In genomic region chr11:75807486-75807885, GRCm38 (mm10) we compare ENCODE assay signal across 14 mouse cellular contexts. TPM values are rescaled to one million over a fixed set of nuclear protein-coding genes. Genes with fewer than 3 reads are reported as not detected.
DNase-seq lines count a peak whose midpoint lies in the region; ATAC-seq and TF ChIP-seq lines count a peak whose summit lies in the region.
"Had no signal": no experiment of that assay in that cellular context is flagged by ENCODE, and none has a peak within 500 bp of the region (broad histone marks: within the 10 kb centered on the region; RNA-seq: fewer than 3 reads in every experiment).

No protein-coding gene starts in this region.

- WGBS in kidney, embryonic 15.5 days: 15% methylated on average over 5 of the region's 5 CpGs
- 46% methylated on average over 5 of the region's 5 CpGs for WGBS in stomach, postnatal 0 days

- no peaks in the 10 kb centered on the region for H3K36me3 ChIP-seq in kidney, embryonic 15.5 days
- H3K36me3 ChIP-seq in stomach, postnatal 0 days (ENCODE audit: control insufficient read depth, insufficient read depth, low read length): no peaks in the 10 kb centered on the region
- H3K36me3 ChIP-seq: lung, embryonic 15.5 days; midbrain, embryonic 15.5 days; neural tube, embryonic 15.5 days had no signal

- no peaks in the 10 kb centered on the region for H3K9me3 ChIP-seq in kidney, embryonic 15.5 days (replicated peaks)
- H3K9me3 ChIP-seq in stomach, postnatal 0 days (ENCODE audit: control insufficient read depth, low read length): no peaks in the 10 kb centered on the region
- H3K9me3 ChIP-seq: lung, embryonic 15.5 days; midbrain, embryonic 15.5 days; neural tube, embryonic 15.5 days had no signal

- peak; percentile 82 for ATAC-seq in kidney, embryonic 15.5 days (replicated peaks; ENCODE audit: low FRiP score)
- ATAC-seq in stomach, postnatal 0 days (ENCODE audit: low FRiP score, low TSS enrichment): no peak; the same call in 1 of the 2 replicates
- ATAC-seq: midbrain, embryonic 15.5 days had no signal

- peaks cover 21% of the 10 kb centered on the region for H3K4me1 ChIP-seq in kidney, embryonic 15.5 days
- H3K4me1 ChIP-seq in stomach, postnatal 0 days (replicated peaks; ENCODE audit: control insufficient read depth, insufficient read depth): 0 out of 2 replicates have a peak, but pooled peaks cover 2% of the 10 kb centered on the region
- H3K4me1 ChIP-seq: neural tube, embryonic 15.5 days had no signal

- peak; percentile 60 to 77 for DNase-seq in adrenal gland, adult (ENCODE audit: inconsistent age in 2 of 2, low spot score in 1 of 2)
- no peak for DNase-seq in adrenal gland, postnatal 4 days (ENCODE audit: low spot score in 2 of 2)
- no peak for DNase-seq in kidney, adult 8-10 months
- peak; percentile 62 for DNase-seq in ovary, postnatal 36 days (ENCODE audit: low spot score)
- DNase-seq in ovary, postnatal 14 days (ENCODE audit: low spot score): no peak
- DNase-seq in stomach, postnatal 0 days (ENCODE audit: low spot score): no peak
- no peak for DNase-seq in urinary bladder, adult 2 months (ENCODE audit: low spot score)
- DNase-seq: cerebellum, adult 11-12 months; layer of hippocampus, postnatal 36 days had no signal

- peak; percentile 39 for TF ChIP-seq CTCF in stomach, postnatal 0 days (IDR thresholded peaks at IDR 0.05; ENCODE audit: low read depth)

- no peaks in the 10 kb centered on the region for H3K27me3 ChIP-seq in kidney, embryonic 15.5 days
- no peaks in the 10 kb centered on the region for H3K27me3 ChIP-seq in stomach, postnatal 0 days (ENCODE audit: control insufficient read depth, insufficient read depth, low read length)
- H3K27me3 ChIP-seq: lung, embryonic 15.5 days; midbrain, embryonic 15.5 days; neural tube, embryonic 15.5 days had no signal

- TF ChIP-seq EP300 in stomach, postnatal 0 days (optimal IDR thresholded peaks at IDR 0.05): no peak

- no peak overlapping the region for H3K9ac ChIP-seq in kidney, embryonic 15.5 days
- H3K9ac ChIP-seq in stomach, postnatal 0 days (ENCODE audit: low read length): 0 out of 2 replicates have a peak overlapping the region, but pooled peaks have one; percentile 13
- H3K9ac ChIP-seq: lung, embryonic 15.5 days; midbrain, embryonic 15.5 days; neural tube, embryonic 15.5 days had no signal

- H3K4me3 ChIP-seq in kidney, embryonic 15.5 days (replicated peaks): no peak overlapping the region
- no peak overlapping the region for H3K4me3 ChIP-seq in stomach, postnatal 0 days (ENCODE audit: low read depth, low read length)
- H3K4me3 ChIP-seq: lung, embryonic 15.5 days; midbrain, embryonic 15.5 days; neural tube, embryonic 15.5 days had no signal

- peak overlapping the region; percentile 51 for H3K27ac ChIP-seq in kidney, embryonic 15.5 days
- no peak overlapping the region for H3K27ac ChIP-seq in stomach, postnatal 0 days (replicated peaks)
- H3K27ac ChIP-seq: lung, embryonic 15.5 days; midbrain, embryonic 15.5 days; neural tube, embryonic 15.5 days had no signal

- H3K4me2 ChIP-seq in kidney, embryonic 15.5 days: no peak overlapping the region
- no peak overlapping the region for H3K4me2 ChIP-seq in stomach, postnatal 0 days (replicated peaks; ENCODE audit: low read depth)
- H3K4me2 ChIP-seq: lung, embryonic 15.5 days; midbrain, embryonic 15.5 days; neural tube, embryonic 15.5 days had no signal

RNA-seq across cellular contexts. Expression of gene Doc2b, which starts 11.6 kb away (rescaled TPM):
- total RNA-seq in adrenal gland, postnatal 4 days (2021): 10 to 100 TPM; 30.9 to 35.2 TPM
- 1.0 and 1.4 TPM in 2 replicates for polyA plus RNA-seq in kidney, embryonic 15.5 days (2015; fragmentation: Nextera tagmentation; extraction: Ambion mirVana)
- 0.65 and 0.75 TPM in 2 replicates for polyA plus RNA-seq in stomach, postnatal 0 days (2015; fragmentation: Nextera tagmentation; extraction: Ambion mirVana)
- polyA plus RNA-seq in urinary bladder, adult 2 months (2012; rRNA removed): 0.59 and 0.99 TPM in 2 replicates
- total RNA-seq: granulocyte monocyte progenitor cell, adult 5-6 weeks had no signal

Comparison
In these comparisons a context has a peak if more than half of its experiments do, and no peak if none do; other contexts are left out.
1. DNase-seq: peak in adrenal gland, adult (2 of 2) and ovary, postnatal 36 days (single experiment); none in adrenal gland, postnatal 4 days (0 of 2), kidney, adult 8-10 months (0 of 2), ovary, postnatal 14 days (single experiment), stomach, postnatal 0 days (single experiment) and urinary bladder, adult 2 months (single experiment).